In the genomic region with DNA sequence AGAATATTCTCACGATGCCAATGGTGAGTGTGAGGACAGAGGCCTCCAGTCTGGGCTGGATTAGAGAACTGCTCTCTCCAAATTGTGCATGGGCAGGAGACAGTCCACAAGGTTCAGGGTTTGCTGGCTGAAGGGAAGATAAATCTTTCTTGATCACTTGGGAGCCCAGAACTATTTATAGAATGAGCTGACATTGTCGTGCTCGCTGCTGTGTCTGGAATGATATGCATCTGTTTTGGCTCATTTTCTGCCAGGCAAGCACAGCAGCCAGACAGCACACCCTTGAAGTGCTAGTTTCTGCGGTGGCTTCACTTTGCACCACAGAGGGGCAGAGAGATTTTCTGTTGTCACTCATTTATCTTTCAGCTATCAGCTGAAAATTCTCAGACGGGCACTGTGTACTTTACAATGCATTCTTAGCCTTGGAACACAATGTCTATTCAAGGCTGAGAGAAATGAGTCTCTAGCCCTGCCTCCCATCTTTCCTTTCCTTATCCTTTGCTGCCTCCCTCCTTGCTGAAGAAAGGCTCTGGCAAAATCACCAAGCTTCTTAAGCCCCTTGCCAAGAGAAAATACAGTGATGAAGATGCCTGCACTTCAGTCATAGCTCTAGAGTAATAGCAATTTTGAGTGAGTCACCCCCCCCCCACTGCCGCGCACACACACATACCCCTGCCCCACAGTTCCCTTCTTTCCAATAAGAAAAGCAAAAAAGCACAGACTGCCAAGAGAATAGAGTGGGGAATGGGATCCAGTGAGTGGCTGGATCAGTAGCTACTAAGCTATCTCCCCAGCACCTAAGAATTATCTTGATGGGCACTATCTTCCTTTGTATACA, we compare ENCODE assay signal across 9 mouse cellular contexts.
DNase-seq lines count a peak whose midpoint lies in the region; ATAC-seq and TF ChIP-seq lines count a peak whose summit lies in the region.
"Had no signal": no experiment of that assay in that cellular context is flagged by ENCODE, and none has a peak within 500 bp of the region (broad histone marks: within the 10 kb centered on the region; RNA-seq: fewer than 3 reads in every experiment).

No protein-coding gene starts in this region.

- no peak for DNase-seq in embryonic facial prominence, embryonic 10.5 days (ENCODE audit: low spot score)
- peak; percentile 21 for DNase-seq in NIH3T3 (ENCODE audit: low read depth)
- DNase-seq in heart, embryonic 10.5 days (ENCODE audit: low spot score): peak; percentile 81
- DNase-seq in lung, postnatal 0 days (ENCODE audit: low spot score): peak; percentile 73
- peak; percentile 45 for DNase-seq in testis, postnatal 14 days (ENCODE audit: low spot score)
- DNase-seq in thymus, postnatal 14 days: no peak
- DNase-seq in layer of hippocampus, postnatal 14 days (ENCODE audit: low spot score in 2 of 2): no peak

- H3K27ac ChIP-seq in embryonic facial prominence, embryonic 12.5 days: 0 out of 2 replicates have a peak overlapping the region, but pooled peaks have one; percentile 3
- no peak overlapping the region for H3K27ac ChIP-seq in embryonic facial prominence, embryonic 10.5 days (replicated peaks)
- H3K27ac ChIP-seq in heart, embryonic 10.5 days: peak overlapping the region; percentile 75
- H3K27ac ChIP-seq in lung, postnatal 0 days (ENCODE audit: low read length): 0 out of 2 replicates have a peak overlapping the region, but pooled peaks have one; percentile 0
- H3K27ac ChIP-seq: embryonic facial prominence, embryonic 13.5 days had no signal

- H3K36me3 ChIP-seq in embryonic facial prominence, embryonic 12.5 days: no peaks in the 10 kb centered on the region
- peaks cover 4% of the 10 kb centered on the region for H3K36me3 ChIP-seq in embryonic facial prominence, embryonic 10.5 days (replicated peaks)
- no peaks in the 10 kb centered on the region for H3K36me3 ChIP-seq in heart, embryonic 10.5 days
- no peaks in the 10 kb centered on the region for H3K36me3 ChIP-seq in lung, postnatal 0 days (ENCODE audit: insufficient read depth, low read length)

- no peak overlapping the region for H3K4me2 ChIP-seq in embryonic facial prominence, embryonic 12.5 days (replicated peaks)
- no peak overlapping the region for H3K4me2 ChIP-seq in lung, postnatal 0 days (replicated peaks; ENCODE audit: low read depth, low read length)
- H3K4me2 ChIP-seq: embryonic facial prominence, embryonic 13.5 days had no signal

- H3K4me3 ChIP-seq in embryonic facial prominence, embryonic 12.5 days: no peak overlapping the region
- H3K4me3 ChIP-seq in embryonic facial prominence, embryonic 10.5 days: no peak overlapping the region
- H3K4me3 ChIP-seq in heart, embryonic 10.5 days: no peak overlapping the region
- H3K4me3 ChIP-seq in lung, postnatal 0 days (ENCODE audit: low read depth, low read length): no peak overlapping the region
- H3K4me3 ChIP-seq: embryonic facial prominence, embryonic 13.5 days had no signal

- no peak overlapping the region for H3K9ac ChIP-seq in embryonic facial prominence, embryonic 12.5 days
- no peak overlapping the region for H3K9ac ChIP-seq in lung, postnatal 0 days (replicated peaks; ENCODE audit: low read depth)
- H3K9ac ChIP-seq: embryonic facial prominence, embryonic 13.5 days had no signal

- no peak for TF ChIP-seq CTCF in lung, postnatal 0 days (IDR thresholded peaks at IDR 0.05)

- no peaks in the 10 kb centered on the region for H3K27me3 ChIP-seq in embryonic facial prominence, embryonic 12.5 days
- no peaks in the 10 kb centered on the region for H3K27me3 ChIP-seq in embryonic facial prominence, embryonic 10.5 days (replicated peaks; ENCODE audit: low read depth, poor library complexity, severe bottlenecking)
- H3K27me3 ChIP-seq in heart, embryonic 10.5 days (ENCODE audit: insufficient read depth, poor library complexity, severe bottlenecking): no peaks in the 10 kb centered on the region
- H3K27me3 ChIP-seq in lung, postnatal 0 days (replicated peaks; ENCODE audit: insufficient read depth, low read length): no peaks in the 10 kb centered on the region
- H3K27me3 ChIP-seq: embryonic facial prominence, embryonic 13.5 days had no signal

- no peak for ATAC-seq in embryonic facial prominence, embryonic 12.5 days (ENCODE audit: insufficient number of reproducible peaks, insufficient read depth, low FRiP score, low TSS enrichment)
- peak; percentile 82 for ATAC-seq in lung, postnatal 0 days

- H3K4me1 ChIP-seq in embryonic facial prominence, embryonic 12.5 days: 0 out of 2 replicates have a peak, but pooled peaks cover 6% of the 10 kb centered on the region
- H3K4me1 ChIP-seq in embryonic facial prominence, embryonic 10.5 days: peaks cover 6% of the 10 kb centered on the region
- H3K4me1 ChIP-seq in heart, embryonic 10.5 days: peaks cover 26% of the 10 kb centered on the region
- H3K4me1 ChIP-seq in lung, postnatal 0 days (ENCODE audit: insufficient read depth, low read depth, low read length): no peaks in the 10 kb centered on the region

- TF ChIP-seq EP300 in lung, postnatal 0 days (IDR thresholded peaks at IDR 0.05): no peak; the same call in 1 of the 2 replicates

- no peaks in the 10 kb centered on the region for H3K9me3 ChIP-seq in embryonic facial prominence, embryonic 12.5 days
- H3K9me3 ChIP-seq in embryonic facial prominence, embryonic 10.5 days: no peaks in the 10 kb centered on the region
- no peaks in the 10 kb centered on the region for H3K9me3 ChIP-seq in heart, embryonic 10.5 days
- H3K9me3 ChIP-seq in lung, postnatal 0 days (ENCODE audit: low read length): no peaks in the 10 kb centered on the region
- H3K9me3 ChIP-seq: embryonic facial prominence, embryonic 13.5 days had no signal

- 56% methylated on average over 7 of the region's 7 CpGs for WGBS in embryonic facial prominence, embryonic 12.5 days
- 70% methylated on average over 7 of the region's 7 CpGs for WGBS in embryonic facial prominence, embryonic 10.5 days
- WGBS in heart, embryonic 10.5 days: 30% methylated on average over 7 of the region's 7 CpGs
- 37% methylated on average over 7 of the region's 7 CpGs for WGBS in lung, postnatal 0 days

Comparison
In these comparisons a context has a peak if more than half of its experiments do, and no peak if none do; other contexts are left out.
1. DNase-seq: peak in NIH3T3 (single experiment), heart, embryonic 10.5 days (single experiment), lung, postnatal 0 days (single experiment) and testis, postnatal 14 days (single experiment); none in embryonic facial prominence, embryonic 10.5 days (single experiment), thymus, postnatal 14 days (single experiment) and layer of hippocampus, postnatal 14 days (0 of 2).